Mouse (Mus musculus) forebrain, embryonic 12.5 days (tissue): ENCODE measurements around the gene Tbc1d9. TPM values are rescaled to one million over a fixed set of nuclear protein-coding genes. Genes with fewer than 3 reads are reported as not detected.
A peak's percentile ranks its signal among the peaks of the same experiment; 100 is the strongest.

Source experiments
- ATAC-seq: fragments of 200-750 bp; cut with Nextera tagmentation; 2 replicates; pipeline ENCODE4 v1.8.0; 2017; ENCODE audit warnings: moderate TSS enrichment; ENCODE audit not compliant: low FRiP score
- H3K27ac ChIP-seq: fragments of 300-500 bp; sonication (generic); 2 replicates; pipeline ENCODE4 v1.5.1; 2016; ENCODE audit warnings: mild to moderate bottlenecking
- H3K27me3 ChIP-seq: fragments of 300-500 bp; sonication (generic); 2 replicates; pipeline ENCODE4 v1.6.1; 2016; ENCODE audit warnings: mild to moderate bottlenecking
- H3K36me3 ChIP-seq: fragments of 300-500 bp; sonication (generic); replicated peaks from 2 replicates; pipeline ENCODE4 v1.6.1; 2016; ENCODE audit warnings: mild to moderate bottlenecking
- H3K4me1 ChIP-seq: fragments of 300-500 bp; sonication (generic); 2 replicates; pipeline ENCODE4 v1.6.1; 2016
- H3K4me2 ChIP-seq: fragments of 300-500 bp; sonication (generic); 2 replicates; pipeline ENCODE4 v1.6.1; 2016; ENCODE audit warnings: mild to moderate bottlenecking, moderate library complexity
- H3K4me3 ChIP-seq: fragments of 300-500 bp; sonication (generic); replicated peaks from 2 replicates; pipeline ENCODE4 v1.5.1; 2016; ENCODE audit warnings: mild to moderate bottlenecking
- H3K9ac ChIP-seq: fragments of 300-500 bp; sonication (generic); 2 replicates; pipeline ENCODE4 v1.6.1; 2016; ENCODE audit warnings: mild to moderate bottlenecking
- H3K9me3 ChIP-seq: fragments of 300-500 bp; sonication (generic); 2 replicates; pipeline ENCODE4 v1.6.1; 2016
- WGBS: fragments of 180-500 bp; shearing (Covaris S2); methylation state at CpG from one replicate; pipeline ENCODE4 v1.1.7; 2016; 5-methylcytosine and 5-hydroxymethylcytosine counted together
- polyA plus RNA-seq: library from polyadenylated mRNA; unstranded; fragments of >200 nt; fragmentation: Nextera tagmentation; extraction: Ambion mirVana; gene quantifications from 2 replicates; pipeline ENCODE4 v1.2.1, GENCODE M21; 2016

Tbc1d9 gene
- polyA plus RNA-seq, 1 experiment from 2014 or later: 12.7 TPM

GRCm38 (mm10) chr8:83251362-83252246 is 86.5 kb downstream of the Tbc1d9 start:
- no peak for ATAC-seq
- peaks cover 38% of the 10 kb centered on the region for H3K36me3 ChIP-seq
- no peak overlapping the region for H3K4me3 ChIP-seq
- H3K4me1 ChIP-seq: peaks cover 14% of the 10 kb centered on the region
- peak overlapping the region; percentile 53 for H3K27ac ChIP-seq
- H3K27me3 ChIP-seq: no peaks in the 10 kb centered on the region
- H3K4me2 ChIP-seq: no peak overlapping the region
- no peaks in the 10 kb centered on the region for H3K9me3 ChIP-seq
- no peak overlapping the region for H3K9ac ChIP-seq
- 46% methylated on average over 14 of the region's 14 CpGs for WGBS

- H3K4me3 ChIP-seq: no peak overlapping the region
- H3K4me2 ChIP-seq: no peak overlapping the region
- peak overlapping the region; percentile 3; the same call in 1 of the 2 replicates for H3K27ac ChIP-seq
- H3K4me1 ChIP-seq: peaks cover 14% of the 10 kb centered on the region
- H3K9ac ChIP-seq: no peak overlapping the region
- ATAC-seq: no peak
- 86% methylated on average over 5 of the region's 5 CpGs for WGBS
- peaks cover 42% of the 10 kb centered on the region for H3K36me3 ChIP-seq
- no peaks in the 10 kb centered on the region for H3K9me3 ChIP-seq
- H3K27me3 ChIP-seq: no peaks in the 10 kb centered on the region
Observed at GRCm38 (mm10) chr8:83252791-83253190, 87.6 kb downstream of the Tbc1d9 start.

- H3K27me3 ChIP-seq: no peaks in the 10 kb centered on the region
- no peak overlapping the region for H3K9ac ChIP-seq
- no peak overlapping the region for H3K4me3 ChIP-seq
- ATAC-seq: no peak
- H3K4me1 ChIP-seq: 0 out of 2 replicates have a peak, but pooled peaks cover 3% of the 10 kb centered on the region
- no peak overlapping the region for H3K4me2 ChIP-seq
- H3K27ac ChIP-seq: no peak overlapping the region
- WGBS: 95% methylated on average over 5 of the region's 5 CpGs
- peaks cover 49% of the 10 kb centered on the region for H3K36me3 ChIP-seq
- no peaks in the 10 kb centered on the region for H3K9me3 ChIP-seq
Observed at GRCm38 (mm10) chr8:83257631-83258030, 92.5 kb downstream of the Tbc1d9 start.

GRCm38 (mm10) chr8:83260418-83261215 is 95.5 kb downstream of the Tbc1d9 start:
- Histone ChIP-seq H3K9ac (no peak overlapping the region), H3K27ac (no peak overlapping the region), H3K9me3 (no peaks in the 10 kb centered on the region), H3K4me2 (no peak overlapping the region), H3K27me3 (no peaks in the 10 kb centered on the region), H3K4me3 (no peak overlapping the region), H3K36me3 (peaks cover 41% of the 10 kb centered on the region), H3K4me1 (no peaks in the 10 kb centered on the region)
- ATAC-seq: peak; percentile 88
- 71% methylated on average over 16 of the region's 16 CpGs for WGBS

GRCm38 (mm10) chr8:83271172-83271571 is 106.0 kb downstream of the Tbc1d9 start:
- Histone ChIP-seq H3K4me1 (no peaks in the 10 kb centered on the region), H3K4me2 (no peak overlapping the region), H3K27ac (no peak overlapping the region), H3K4me3 (no peak overlapping the region), H3K27me3 (no peaks in the 10 kb centered on the region), H3K9ac (no peak overlapping the region), H3K9me3 (no peaks in the 10 kb centered on the region), H3K36me3 (peaks cover 41% of the 10 kb centered on the region)
- 96% methylated on average over 14 of the region's 14 CpGs for WGBS
- ATAC-seq: 0 out of 2 replicates have a peak, but pooled peaks have one; percentile 9

GRCm38 (mm10) chr8:83272464-83272863 is 107.3 kb downstream of the Tbc1d9 start:
- Histone ChIP-seq H3K9ac (no peak overlapping the region), H3K36me3 (peaks cover 30% of the 10 kb centered on the region), H3K27me3 (no peaks in the 10 kb centered on the region), H3K27ac (no peak overlapping the region), H3K4me3 (no peak overlapping the region), H3K9me3 (no peaks in the 10 kb centered on the region), H3K4me2 (no peak overlapping the region), H3K4me1 (no peaks in the 10 kb centered on the region)
- 91% methylated on average over 10 of the region's 10 CpGs for WGBS
- ATAC-seq: no peak

- H3K27me3 ChIP-seq: no peaks in the 10 kb centered on the region
- H3K9ac ChIP-seq: no peak overlapping the region
- H3K4me1 ChIP-seq: no peaks in the 10 kb centered on the region
- ATAC-seq: no peak
- no peaks in the 10 kb centered on the region for H3K9me3 ChIP-seq
- H3K4me2 ChIP-seq: no peak overlapping the region
- H3K27ac ChIP-seq: no peak overlapping the region
- peaks cover 21% of the 10 kb centered on the region for H3K36me3 ChIP-seq
- 68% methylated on average over 11 of the region's 11 CpGs for WGBS
- no peak overlapping the region for H3K4me3 ChIP-seq
Observed at GRCm38 (mm10) chr8:83274470-83274869, 109.3 kb downstream of the Tbc1d9 start.

GRCm38 (mm10) chr8:83278431-83278830 is 113.3 kb downstream of the Tbc1d9 start:
- Histone ChIP-seq H3K27ac (no peak overlapping the region), H3K36me3 (no peaks in the 10 kb centered on the region; the same call in 1 of the 2 replicates), H3K9me3 (no peaks in the 10 kb centered on the region), H3K27me3 (no peaks in the 10 kb centered on the region), H3K9ac (no peak overlapping the region), H3K4me3 (no peak overlapping the region), H3K4me1 (no peaks in the 10 kb centered on the region), H3K4me2 (no peak overlapping the region)
- WGBS: 86% methylated on average over 6 of the region's 6 CpGs
- ATAC-seq: no peak

- ATAC-seq: no peak
- Histone ChIP-seq H3K9me3 (no peaks in the 10 kb centered on the region), H3K36me3 (no peaks in the 10 kb centered on the region), H3K27ac (no peak overlapping the region), H3K4me1 (peaks cover 6% of the 10 kb centered on the region; the same call in 1 of the 2 replicates), H3K4me3 (no peak overlapping the region), H3K9ac (no peak overlapping the region), H3K4me2 (no peak overlapping the region), H3K27me3 (peaks cover 20% of the 10 kb centered on the region)
- WGBS: 84% methylated on average over 8 of the region's 8 CpGs
Observed at GRCm38 (mm10) chr8:83285391-83285790, 120.2 kb downstream of the Tbc1d9 start.

- Histone ChIP-seq H3K4me2 (peak within 1 kb of the TSS; percentile 49), H3K27me3 (peaks cover 30% of the 10 kb centered on the region), H3K9ac (no peak within 1 kb of the TSS), H3K36me3 (no peaks in the 10 kb centered on the region), H3K27ac (no peak within 1 kb of the TSS), H3K4me3 (peak within 1 kb of the TSS; percentile 19), H3K4me1 (peaks cover 6% of the 10 kb centered on the region; the same call in 1 of the 2 replicates), H3K9me3 (no peaks in the 10 kb centered on the region)
- WGBS: 3% methylated on average over 20 of the region's 20 CpGs
- no peak for ATAC-seq
Observed at GRCm38 (mm10) chr8:83290176-83290575, 125.0 kb downstream of the Tbc1d9 start, which contains the start of gene Ucp1. TSS of gene Ucp1 (plus strand) at chr8:83290352.

- Histone ChIP-seq H3K4me2 (no peak overlapping the region), H3K27me3 (no peaks in the 10 kb centered on the region), H3K4me1 (no peaks in the 10 kb centered on the region), H3K9me3 (no peaks in the 10 kb centered on the region), H3K9ac (no peak overlapping the region), H3K27ac (no peak overlapping the region), H3K4me3 (no peak overlapping the region), H3K36me3 (no peaks in the 10 kb centered on the region)
- no peak for ATAC-seq
- 87% methylated on average over 4 of the region's 4 CpGs for WGBS
Observed at GRCm38 (mm10) chr8:83297375-83297774, 132.2 kb downstream of the Tbc1d9 start.

GRCm38 (mm10) chr8:83300135-83300534 is 135.0 kb downstream of the Tbc1d9 start:
- H3K9me3 ChIP-seq: no peaks in the 10 kb centered on the region
- 35% methylated on average over 1 of the region's 1 CpGs for WGBS
- no peak overlapping the region for H3K4me2 ChIP-seq

More at GRCm38 (mm10) chr8:83300135-83300534, 135.0 kb downstream of the Tbc1d9 start:
- Histone ChIP-seq H3K27ac (no peak overlapping the region), H3K4me3 (no peak overlapping the region), H3K36me3 (no peaks in the 10 kb centered on the region), H3K9ac (no peak overlapping the region), H3K4me1 (no peaks in the 10 kb centered on the region), H3K27me3 (no peaks in the 10 kb centered on the region)
- ATAC-seq: no peak
